Mouse (Mus musculus): ENCODE data around the gene Olfr868.

GRCm38 (mm10) chr9:20149706-20150105, 51.3 kb downstream of the Olfr868 start:
- TF ChIP-seq CTCF (IDR thresholded peaks at IDR 0.05; ENCODE audit: extremely low read depth, insufficient read depth, low read length) (no peak), POLR2A (IDR thresholded peaks at IDR 0.05; ENCODE audit: extremely low read depth, insufficient read depth, low read length) (no peak)

Data from cortical plate, adult 2 months (tissue).